Mouse (Mus musculus) E14TG2a.4 (cell line): ENCODE measurements around the gene Cog4.

Experiments used
- CTCF ChIP-seq: conservative IDR thresholded peaks from 2 replicates; pipeline ENCODE4 v1.5.1; 2014; ENCODE audit warnings: low read length
- NANOG ChIP-seq: IDR thresholded peaks from 2 replicates; pipeline ENCODE4 v1.6.1; 2014; ENCODE audit warnings: borderline replicate concordance, low read length, mixed read lengths
- POU5F1 ChIP-seq: IDR thresholded peaks from 2 replicates; pipeline ENCODE4 v1.6.1; 2014; ENCODE audit warnings: low read length, borderline replicate concordance

DNA sequence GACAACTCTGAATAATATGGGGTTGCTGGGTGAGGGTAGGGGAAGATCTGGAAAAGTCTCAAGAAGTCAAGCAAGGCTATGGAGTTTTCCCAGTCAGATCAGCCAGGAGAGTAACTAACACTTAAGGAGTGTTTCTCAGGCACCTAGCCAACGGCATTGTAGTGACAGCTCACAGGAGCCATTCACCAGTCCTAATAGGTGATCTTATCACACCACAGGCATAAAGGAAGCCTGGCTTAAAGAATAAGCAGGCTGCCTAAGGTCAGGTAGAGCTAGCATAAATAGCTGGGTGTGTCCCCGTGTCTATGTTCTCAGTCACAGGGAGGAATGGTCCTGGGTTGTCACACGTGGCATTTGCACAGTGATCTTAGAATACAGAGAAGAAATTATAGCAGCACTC, 54.7 kb downstream of the Cog4 start:
- no peak for TF ChIP-seq CTCF
- TF ChIP-seq POU5F1: no peak
- no peak for TF ChIP-seq NANOG
